ENCODE assay signal across 8 mouse cellular contexts in genomic region chr11:120727169-120727527, GRCm38 (mm10). TPM values are rescaled to one million over a fixed set of nuclear protein-coding genes. Genes with fewer than 3 reads are reported as not detected.
DNase-seq lines count a peak whose midpoint lies in the region; ATAC-seq lines count a peak whose summit lies in the region.

Dcxr (minus strand) TSS chr11:120727281.

- H3K36me3 ChIP-seq in hindbrain, embryonic 13.5 days: peaks cover 22% of the 10 kb centered on the region

- H3K4me1 ChIP-seq in hindbrain, embryonic 13.5 days (replicated peaks): peaks cover 25% of the 10 kb centered on the region

- peaks cover 55% of the 10 kb centered on the region for H3K27me3 ChIP-seq in hindbrain, embryonic 13.5 days

- 0% methylated on average over 14 of the region's 14 CpGs for WGBS in hindbrain, embryonic 13.5 days

- ATAC-seq in hindbrain, embryonic 13.5 days (ENCODE audit: low FRiP score): peak; percentile 79

- no peaks in the 10 kb centered on the region for H3K9me3 ChIP-seq in hindbrain, embryonic 13.5 days

- H3K27ac ChIP-seq in hindbrain, embryonic 13.5 days: no peak within 1 kb of the TSS

- peak within 1 kb of the TSS; percentile 83 for H3K4me2 ChIP-seq in hindbrain, embryonic 13.5 days

- peak within 1 kb of the TSS; percentile 73 for H3K9ac ChIP-seq in hindbrain, embryonic 13.5 days

- DNase-seq in adipocyte (ENCODE audit: low spot score): peak; percentile 98
- peak; percentile 78 to 86 for DNase-seq in cerebellum, postnatal 25 days
- peak; percentile 68 to 71 for DNase-seq in frontal cortex, postnatal 14 days (ENCODE audit: low spot score in 2 of 2)
- DNase-seq in layer of hippocampus, postnatal 10 days (ENCODE audit: low spot score in 2 of 2): peak; percentile 74 to 75
- peak; percentile 91 for DNase-seq in lung, postnatal 14 days
- DNase-seq in ovary, postnatal 36 days (ENCODE audit: low spot score): peak; percentile 83
- DNase-seq in yolk sac, embryonic 10.5 days (ENCODE audit: low spot score): peak; percentile 92

- peak within 1 kb of the TSS; percentile 51 for H3K4me3 ChIP-seq in hindbrain, embryonic 13.5 days

RNA-seq across cellular contexts. Expression of gene Dcxr, which starts in this region (rescaled TPM):
- 9.7 and 12.1 TPM in 2 replicates for polyA plus RNA-seq in hindbrain, embryonic 13.5 days (2015; fragmentation: Nextera tagmentation; extraction: Ambion mirVana)
- total RNA-seq in layer of hippocampus, postnatal 10 days (2021): 10 to 100 TPM in 1 of 2 experiments, 1 to 10 TPM in 1; 7.8 to 10.2 TPM
